Mouse (Mus musculus): ENCODE results near the gene Adcy9. TPM values are rescaled to one million over a fixed set of nuclear protein-coding genes. Genes with fewer than 3 reads are reported as not detected.

Gene Adcy9
- total RNA-seq, 2 experiments from 2014 or later: 25.5 to 25.7 TPM

DNA sequence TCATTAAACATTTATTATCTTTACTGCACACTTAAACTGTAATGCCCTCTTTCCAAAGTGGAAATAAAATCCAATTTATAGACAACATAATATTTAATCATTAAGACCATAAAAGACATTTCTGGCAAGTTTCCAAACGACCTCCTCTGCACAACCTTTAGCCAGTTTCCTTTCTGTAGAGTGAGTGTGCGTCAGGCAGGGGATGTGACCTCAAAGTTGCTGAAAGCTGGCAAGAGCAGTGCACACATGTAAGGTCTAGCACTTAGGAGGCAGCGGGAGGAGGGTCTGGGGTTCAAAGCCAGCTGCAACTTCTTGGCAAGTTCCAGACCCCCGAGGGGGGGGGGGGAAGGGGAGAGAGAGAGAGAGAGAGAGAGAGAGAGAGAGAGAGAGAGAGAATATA, 83.0 kb downstream of the Adcy9 start:
- no peak for DNase-seq
- intact Hi-C loops (cut with DNase I): no loop called here

GRCm38 (mm10) chr16:4333788-4334187, 86.5 kb downstream of the Adcy9 start:
- intact Hi-C loops (cut with DNase I): loop anchor here (2.0 kb wide), 1 partner anchor 39 kb away; no protein-coding TSS in a partner anchor
- DNase-seq: no peak

- intact Hi-C loops (cut with DNase I): loop anchor here (2.0 kb wide), 1 partner anchor 39 kb away; no protein-coding TSS in a partner anchor
- DNase-seq: no peak
These were observed 86.9 kb downstream of the Adcy9 start for GRCm38 (mm10) chr16:4333371-4333770.

DNA sequence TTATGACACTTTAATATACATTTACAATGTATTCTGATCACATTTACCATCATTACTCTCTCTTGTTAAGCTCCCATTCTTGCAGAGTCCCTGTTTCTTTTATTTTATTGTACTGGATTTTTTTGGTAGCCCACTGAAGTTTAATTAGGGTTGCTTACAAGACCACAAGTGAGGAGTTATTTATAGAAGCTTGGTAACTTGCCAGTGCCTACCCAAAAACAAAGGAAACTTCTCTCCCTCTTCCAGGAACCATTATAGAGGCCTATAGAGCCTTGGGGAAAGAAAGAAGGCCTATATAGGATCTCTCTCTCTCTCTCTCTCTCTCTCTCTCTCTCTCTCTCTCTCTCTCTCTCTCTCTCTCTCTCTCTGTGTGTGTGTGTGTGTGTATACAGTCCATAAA, 93.2 kb downstream of the Adcy9 start:
- no peak for DNase-seq
- intact Hi-C loops (cut with DNase I): no loop called here

GRCm38 (mm10) chr16:4325801-4326200, 94.5 kb downstream of the Adcy9 start:
- DNase-seq: no peak
- intact Hi-C loops (cut with DNase I): no loop called here

DNA sequence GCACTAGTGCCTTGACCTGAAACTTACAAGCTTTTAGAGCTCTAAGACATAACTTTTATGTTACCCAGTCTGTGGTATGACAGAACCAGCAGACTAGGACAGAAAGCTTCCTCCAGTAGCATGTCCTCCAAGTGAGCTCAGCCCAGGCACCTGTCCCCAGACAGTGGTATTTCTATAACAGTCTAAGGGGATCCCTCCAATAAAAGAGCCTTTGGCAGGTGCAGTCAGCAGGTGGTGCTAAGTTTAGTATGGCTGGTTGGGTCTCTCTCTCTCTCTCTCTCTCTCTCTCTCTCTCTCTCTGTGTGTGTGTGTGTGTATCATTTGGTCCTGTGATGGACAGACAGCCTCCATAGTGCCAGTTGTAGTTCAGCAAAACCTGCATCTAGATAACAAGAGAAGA, 95.3 kb downstream of the Adcy9 start:
- intact Hi-C loops (cut with DNase I): no loop called here

DNA sequence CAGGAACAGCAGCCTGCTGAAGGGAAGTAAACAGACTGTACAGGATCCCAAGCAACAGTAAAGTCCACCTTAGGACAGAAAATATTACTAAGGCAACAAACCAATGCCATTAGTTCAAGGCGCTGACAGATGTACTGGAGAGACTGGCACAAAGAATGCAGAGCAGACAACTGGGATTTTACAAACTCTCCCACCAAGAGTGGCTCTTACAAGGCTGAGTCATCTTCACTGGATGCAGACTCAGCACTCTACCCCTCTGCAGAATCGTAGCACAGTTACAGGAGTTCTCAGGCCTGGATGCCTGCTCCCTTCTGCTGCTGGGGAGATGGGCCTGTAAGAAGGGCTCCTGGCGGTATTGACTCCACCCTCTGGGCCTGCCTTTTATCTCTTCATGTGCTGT, 99.4 kb downstream of the Adcy9 start:
- intact Hi-C loops (cut with DNase I): no loop called here
- DNase-seq: no peak

More for the DNA sequence above, 95.3 kb downstream of the Adcy9 start:
- DNase-seq: no peak

DNA sequence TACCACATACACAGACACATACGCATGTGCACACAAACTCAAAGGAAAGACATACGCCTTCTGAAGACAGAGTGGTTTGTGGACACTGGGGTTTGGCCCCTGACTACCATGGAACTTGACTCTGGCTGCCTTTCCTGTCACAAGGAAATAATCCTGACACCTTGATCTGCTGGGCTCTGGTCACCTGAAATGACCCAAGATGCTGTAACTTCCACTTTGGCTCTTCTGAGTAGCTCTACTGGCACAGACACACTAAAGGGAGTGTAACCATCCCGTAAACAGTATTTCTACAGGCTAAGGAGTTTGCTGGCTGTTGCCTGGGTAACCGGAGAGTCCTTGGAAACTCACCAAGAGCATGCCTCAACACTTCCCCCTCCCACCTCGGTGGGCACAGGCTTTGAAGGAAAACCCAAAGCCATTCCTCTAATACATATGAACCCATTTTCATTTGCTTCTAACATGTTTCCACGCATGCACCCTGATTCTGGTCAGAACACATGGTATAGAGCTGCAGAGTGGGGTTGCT, 102.2 kb downstream of the Adcy9 start:
- no peak for DNase-seq
- intact Hi-C loops (cut with DNase I): loop anchor here (5.0 kb wide), 1 partner anchor 289 kb away; no protein-coding TSS in a partner anchor

GRCm38 (mm10) chr16:4316094-4316474, 104.2 kb downstream of the Adcy9 start:
- peak; percentile 80 to 85 for DNase-seq
- intact Hi-C loops (cut with DNase I): loop anchor here (1.0 to 5.0 kb wide), 4 partner anchors 103 to 291 kb away; no protein-coding TSS in a partner anchor

DNA sequence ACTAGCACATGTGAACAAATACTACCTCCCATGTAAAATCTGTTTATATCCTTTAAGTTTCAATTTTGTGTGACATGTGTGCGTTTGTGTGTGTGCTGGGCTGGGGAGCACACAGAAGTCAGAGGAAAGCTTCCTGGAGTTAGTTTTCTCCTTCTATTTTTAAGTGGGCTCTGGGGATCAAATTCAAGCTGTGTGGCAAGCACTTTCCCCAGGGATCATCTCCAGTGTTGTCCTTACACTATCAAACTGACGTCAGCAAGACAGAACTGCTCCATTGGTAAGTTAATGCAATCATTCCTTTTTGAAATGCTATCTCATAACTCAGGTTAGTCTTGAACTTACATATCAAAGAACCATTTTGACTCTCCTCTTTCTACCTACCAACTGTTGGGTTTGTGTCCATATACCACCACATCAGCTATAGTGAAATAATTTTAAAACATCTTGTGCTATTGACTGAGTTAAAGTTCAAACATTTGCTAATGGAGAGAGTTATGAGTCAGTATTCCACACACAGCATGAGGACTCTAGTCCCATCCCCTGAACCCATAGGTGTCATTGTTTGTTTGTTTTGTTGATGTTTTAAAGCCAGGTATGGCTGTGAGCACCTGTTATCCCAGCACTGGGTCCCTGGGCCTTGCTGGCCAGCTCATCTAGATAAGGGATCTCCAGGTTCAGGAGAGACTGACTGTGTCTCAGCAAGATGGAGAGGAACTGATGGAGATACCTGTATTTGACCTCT, 104.8 kb downstream of the Adcy9 start:
- intact Hi-C loops (cut with DNase I): loop anchor here (1.0 to 5.0 kb wide), 4 partner anchors 103 to 292 kb away; no protein-coding TSS in a partner anchor
- DNase-seq: no peak

GRCm38 (mm10) chr16:4314891-4315290, 105.4 kb downstream of the Adcy9 start:
- intact Hi-C loops (cut with DNase I): loop anchor here (5.0 kb wide), 1 partner anchor 292 kb away; no protein-coding TSS in a partner anchor

GRCm38 (mm10) chr16:4312018-4312417, 108.3 kb downstream of the Adcy9 start:
- no peak for DNase-seq
- intact Hi-C loops (cut with DNase I): no loop called here

More at GRCm38 (mm10) chr16:4314891-4315290, 105.4 kb downstream of the Adcy9 start:
- no peak for DNase-seq

DNA sequence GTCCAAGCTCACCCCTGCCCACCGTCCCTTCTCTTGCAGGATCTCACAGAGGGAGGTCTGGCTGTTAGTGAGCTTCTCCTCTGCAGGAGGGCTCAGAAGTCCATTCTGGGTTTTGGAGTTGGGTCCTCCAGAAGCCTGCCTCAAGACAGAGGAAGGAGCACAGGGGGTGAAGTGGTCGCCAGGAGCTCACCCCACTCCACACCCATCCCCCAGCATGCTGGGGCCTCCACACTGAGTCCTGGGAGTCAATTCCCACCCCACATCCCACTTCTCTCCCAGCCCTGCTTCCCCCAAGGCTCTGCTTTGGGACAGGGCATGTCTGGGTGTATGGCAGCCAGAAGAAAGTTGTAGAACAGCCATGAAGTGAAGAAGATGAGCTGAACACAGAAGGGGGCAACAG, 108.7 kb downstream of the Adcy9 start:
- intact Hi-C loops (cut with DNase I): no loop called here
- no peak for DNase-seq

GRCm38 (mm10) chr16:4307795-4308194, 112.5 kb downstream of the Adcy9 start:
- intact Hi-C loops (cut with DNase I): no loop called here
- DNase-seq: no peak

- no peak for DNase-seq
- intact Hi-C loops (cut with DNase I): loop anchor here (5.0 kb wide), 1 partner anchor 363 kb away; no protein-coding TSS in a partner anchor
These were observed 115.9 kb downstream of the Adcy9 start for GRCm38 (mm10) chr16:4304176-4304922.

GRCm38 (mm10) chr16:4303554-4303953, 116.7 kb downstream of the Adcy9 start:
- DNase-seq: no peak
- intact Hi-C loops (cut with DNase I): loop anchor here (5.0 kb wide), 1 partner anchor 364 kb away; no protein-coding TSS in a partner anchor

DNA sequence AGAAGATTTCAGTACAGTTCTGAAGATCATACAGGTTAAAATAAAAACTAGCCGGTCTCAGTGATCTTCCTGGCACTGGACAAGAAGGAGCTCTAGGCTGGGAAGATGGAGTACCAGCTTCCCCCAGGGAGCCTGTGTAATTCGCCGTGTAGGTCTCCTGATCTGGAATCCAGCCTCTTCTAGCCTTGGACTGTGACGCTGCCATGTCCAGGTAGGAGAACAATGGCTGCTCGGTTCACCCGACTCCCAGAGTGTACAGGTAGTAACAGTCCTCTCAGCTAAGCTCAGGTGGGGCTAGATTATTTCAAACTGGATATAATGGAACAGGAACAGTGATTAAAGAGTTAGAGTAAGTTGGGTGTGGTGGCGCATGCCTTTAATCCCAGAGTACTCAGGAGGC, 120.0 kb downstream of the Adcy9 start:
- DNase-seq: no peak
- intact Hi-C loops (cut with DNase I): loop anchor here (5.0 kb wide), 1 partner anchor 367 kb away; no protein-coding TSS in a partner anchor

GRCm38 (mm10) chr16:4293259-4293658, 127.0 kb downstream of the Adcy9 start:
- intact Hi-C loops (cut with DNase I): no loop called here
- no peak for DNase-seq

GRCm38 (mm10) chr16:4289507-4289906, 130.8 kb downstream of the Adcy9 start:
- intact Hi-C loops (cut with DNase I): loop anchor here (2.0 to 10.0 kb wide), 3 partner anchors 15 to 445 kb away; partner anchors contain the start of gene Zfp174
- DNase-seq: no peak

DNA sequence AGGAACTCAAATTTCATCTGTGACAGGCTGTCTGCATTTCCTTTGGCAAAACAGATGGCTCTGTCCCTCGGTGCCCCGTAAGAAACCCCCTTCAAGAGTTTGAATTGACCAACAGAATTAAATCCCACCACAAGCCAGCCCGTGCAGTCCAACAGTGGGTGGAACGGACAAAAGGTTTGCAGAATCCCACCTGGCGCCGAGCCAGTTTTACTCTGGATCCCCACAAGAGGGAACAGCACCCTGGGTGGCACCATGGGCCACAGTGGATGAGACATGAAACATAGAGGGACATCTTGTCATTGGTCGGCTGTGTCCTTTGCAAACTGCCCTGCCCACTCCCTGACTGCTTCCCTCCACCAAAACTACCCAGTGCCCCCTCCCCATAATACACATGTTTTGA, 133.7 kb downstream of the Adcy9 start:
- intact Hi-C loops (cut with DNase I): loop anchor here (5.0 to 10.0 kb wide), 2 partner anchors 69 to 442 kb away; partner anchors contain the start of gene Zfp174
- no peak for DNase-seq

GRCm38 (mm10) chr16:4285257-4285656, 135.0 kb downstream of the Adcy9 start:
- intact Hi-C loops (cut with DNase I): loop anchor here (1.0 to 10.0 kb wide), 4 partner anchors 16 to 440 kb away; partner anchors contain the start of gene Zfp174
- DNase-seq: peak in 1 of 2 experiments; percentile 30
